Mouse (Mus musculus) lung, postnatal 25 days (tissue): ENCODE data around the gene Vmn1r125.
"Not testable (repeated sequence)": the region's sequence is repeated elsewhere in the genome, so short reads cannot be mapped to it uniquely, and the experiment has no call there.

Experiments used
- DNase-seq: peaks from one replicate; pipeline ENCODE4 v3.0.0; 2022; ENCODE audit warnings: low spot score

Gene Vmn1r125

DNA sequence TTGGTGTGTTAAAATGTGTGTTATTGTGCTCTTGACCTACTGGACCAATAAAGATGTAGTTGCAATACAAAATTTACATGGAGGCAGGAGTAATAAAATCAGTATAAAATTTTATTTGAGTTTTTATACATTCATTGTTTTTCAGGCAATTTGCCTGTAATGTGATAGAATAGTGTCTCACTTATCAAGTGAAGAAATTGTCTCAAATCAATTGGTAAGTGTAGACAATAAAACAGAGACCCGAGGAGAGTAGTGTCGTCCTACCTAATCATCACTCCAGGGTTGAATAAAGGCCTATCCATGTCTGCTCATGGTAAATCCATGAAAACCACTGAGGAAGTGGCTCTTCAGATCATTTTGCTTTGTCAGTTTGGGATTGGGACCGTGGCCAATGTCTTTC, at the start of gene Vmn1r125:
Gene Vmn1r125 (plus strand): TSS at position 301 of the 400 bp plus-strand sequence.
- DNase-seq = not testable (repeated sequence)

DNA sequence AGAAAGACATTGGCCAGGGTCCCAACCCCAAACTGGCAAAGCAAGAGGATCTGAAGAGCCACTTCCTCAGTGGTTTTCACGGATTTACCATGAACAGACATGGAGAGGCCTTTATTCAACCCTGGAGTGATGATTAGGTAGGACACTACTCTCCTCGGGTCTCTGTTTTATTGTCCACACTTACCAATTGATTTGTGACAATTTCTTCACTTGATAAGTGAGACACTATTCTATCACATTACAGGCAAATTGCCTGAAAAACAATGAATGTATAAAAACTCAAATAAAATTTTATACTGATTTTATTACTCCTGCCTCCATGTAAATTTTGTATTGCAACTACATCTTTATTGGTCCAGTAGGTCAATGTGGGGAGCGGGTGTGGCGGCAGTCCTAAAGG, 11.5 kb upstream of the Vmn1r125 start, which contains the start of gene Vmn1r124:
Gene Vmn1r124 (minus strand): TSS at position 101 of the 400 bp plus-strand sequence.
- DNase-seq = not testable (repeated sequence)

DNA sequence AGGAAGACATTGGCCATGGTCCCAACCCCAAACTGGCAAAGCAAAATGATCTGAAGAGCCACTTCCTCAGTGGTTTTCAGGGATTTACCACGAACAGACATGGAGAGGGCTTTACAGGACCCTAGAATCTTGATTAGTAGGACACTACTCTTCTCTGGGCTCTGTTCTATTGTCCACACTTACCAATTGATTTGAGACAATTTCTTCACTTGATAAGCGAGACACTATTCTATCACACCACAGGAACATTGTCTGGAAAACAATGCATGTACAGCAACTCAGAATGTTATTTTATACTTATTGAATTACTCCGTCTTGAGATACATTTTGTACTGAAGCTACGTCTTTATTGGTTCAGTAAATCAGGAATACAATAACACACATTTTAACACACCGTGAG, 29.4 kb downstream of the Vmn1r125 start, which contains the start of gene Vmn1r126:
Gene Vmn1r126 (minus strand): TSS at position 101 of the 400 bp plus-strand sequence.
- not testable (repeated sequence) for DNase-seq

DNA sequence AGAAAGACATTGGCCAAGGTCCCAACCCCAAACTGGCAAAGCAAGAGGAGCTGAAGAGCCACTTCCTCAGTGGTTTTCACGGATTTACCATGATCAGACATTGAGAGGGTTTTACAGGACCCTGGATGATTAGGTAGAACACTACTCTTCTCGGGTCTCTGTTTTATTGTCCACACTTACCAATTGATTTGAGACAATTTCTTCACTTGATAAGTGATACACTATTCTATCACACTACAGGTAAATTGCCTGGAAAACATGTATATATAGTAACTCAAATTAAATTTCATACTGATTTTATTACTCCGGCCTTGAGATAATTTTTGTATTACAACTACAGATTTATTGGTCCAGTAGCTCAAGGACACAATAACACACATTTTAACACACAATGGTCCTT, 47.8 kb downstream of the Vmn1r125 start, which contains the start of gene Vmn1r127:
Gene Vmn1r127 (minus strand): TSS at position 101 of the 400 bp plus-strand sequence.
- not testable (repeated sequence) for DNase-seq
